Mouse (Mus musculus) T-helper 2 cell (primary cell): ENCODE results near the gene Cldnd2.

Experiments
- in situ Hi-C: fragments of 300-600 bp; cut with MboI, MseI; formaldehyde crosslinking; loops from one replicate; pipeline ENCODE4 v1.15.1; 2025; ENCODE audit warnings: high pct_unique_total_duplicates

Gene Cldnd2

GRCm38 (mm10) chr7:43440482-43440881 is at the start of gene Cldnd2:
Gene Cldnd2 (plus strand): TSS chr7:43440782.
- in situ Hi-C loops, result no loop called here

- in situ Hi-C loops, result no loop called here
These were observed 48.0 kb upstream of the Cldnd2 start for GRCm38 (mm10) chr7:43392349-43393121.

- in situ Hi-C loops, result no loop called here
These were observed 41.1 kb upstream of the Cldnd2 start for GRCm38 (mm10) chr7:43399501-43399900.

- in situ Hi-C loops, result no loop called here
These were observed 37.9 kb upstream of the Cldnd2 start for GRCm38 (mm10) chr7:43402718-43403117.

GRCm38 (mm10) chr7:43407573-43407972 is 33.0 kb upstream of the Cldnd2 start:
- in situ Hi-C loops, result no loop called here

- in situ Hi-C loops, result no loop called here
These were observed 32.4 kb upstream of the Cldnd2 start, which contains the start of gene Siglecg for GRCm38 (mm10) chr7:43408131-43408553. Gene Siglecg (plus strand): TSS chr7:43408204.

- in situ Hi-C loops, result no loop called here
These were observed 31.5 kb upstream of the Cldnd2 start for GRCm38 (mm10) chr7:43409084-43409483.

GRCm38 (mm10) chr7:43411724-43412123 is 28.9 kb upstream of the Cldnd2 start:
- in situ Hi-C loops, result loop anchor here (5.0 kb wide), 1 partner anchor 1381 kb away; no protein-coding TSS in a partner anchor

GRCm38 (mm10) chr7:43417298-43417697 is 23.3 kb upstream of the Cldnd2 start:
- in situ Hi-C loops, result no loop called here

- in situ Hi-C loops, result no loop called here
These were observed 17.5 kb upstream of the Cldnd2 start for GRCm38 (mm10) chr7:43422995-43423617.

- in situ Hi-C loops, result no loop called here
These were observed 16.5 kb upstream of the Cldnd2 start for GRCm38 (mm10) chr7:43423991-43424625.

GRCm38 (mm10) chr7:43427406-43427805 is 13.2 kb upstream of the Cldnd2 start, which contains the start of gene Lim2:
Gene Lim2 (plus strand): TSS chr7:43427670.
- in situ Hi-C loops, result no loop called here

- in situ Hi-C loops, result no loop called here
These were observed 11.1 kb upstream of the Cldnd2 start for GRCm38 (mm10) chr7:43429500-43429899.

GRCm38 (mm10) chr7:43432891-43433290 is 7.7 kb upstream of the Cldnd2 start:
- in situ Hi-C loops, result no loop called here

GRCm38 (mm10) chr7:43434676-43435075 is 5.9 kb upstream of the Cldnd2 start:
- in situ Hi-C loops, result no loop called here

GRCm38 (mm10) chr7:43436341-43437255 is 4.0 kb upstream of the Cldnd2 start, which contains the start of gene Nkg7:
Gene Nkg7 (plus strand): TSS chr7:43437073.
- in situ Hi-C loops, result no loop called here

GRCm38 (mm10) chr7:43438611-43439010 is 2.0 kb upstream of the Cldnd2 start:
- in situ Hi-C loops, result no loop called here

GRCm38 (mm10) chr7:43441071-43441470 is 489 bp downstream of the Cldnd2 start:
- in situ Hi-C loops, result no loop called here

- in situ Hi-C loops, result no loop called here
These were observed 2.1 kb downstream of the Cldnd2 start for GRCm38 (mm10) chr7:43442684-43443083.

GRCm38 (mm10) chr7:43443126-43443916 is 2.7 kb downstream of the Cldnd2 start:
- in situ Hi-C loops, result no loop called here
